Mouse (Mus musculus): Measurements from ENCODE around the gene Nol9. TPM values are rescaled to one million over a fixed set of nuclear protein-coding genes. Genes with fewer than 3 reads are reported as not detected.

Gene Nol9
- polyA plus RNA-seq, 1 experiment from 2014 or later, result 41.0 TPM

DNA sequence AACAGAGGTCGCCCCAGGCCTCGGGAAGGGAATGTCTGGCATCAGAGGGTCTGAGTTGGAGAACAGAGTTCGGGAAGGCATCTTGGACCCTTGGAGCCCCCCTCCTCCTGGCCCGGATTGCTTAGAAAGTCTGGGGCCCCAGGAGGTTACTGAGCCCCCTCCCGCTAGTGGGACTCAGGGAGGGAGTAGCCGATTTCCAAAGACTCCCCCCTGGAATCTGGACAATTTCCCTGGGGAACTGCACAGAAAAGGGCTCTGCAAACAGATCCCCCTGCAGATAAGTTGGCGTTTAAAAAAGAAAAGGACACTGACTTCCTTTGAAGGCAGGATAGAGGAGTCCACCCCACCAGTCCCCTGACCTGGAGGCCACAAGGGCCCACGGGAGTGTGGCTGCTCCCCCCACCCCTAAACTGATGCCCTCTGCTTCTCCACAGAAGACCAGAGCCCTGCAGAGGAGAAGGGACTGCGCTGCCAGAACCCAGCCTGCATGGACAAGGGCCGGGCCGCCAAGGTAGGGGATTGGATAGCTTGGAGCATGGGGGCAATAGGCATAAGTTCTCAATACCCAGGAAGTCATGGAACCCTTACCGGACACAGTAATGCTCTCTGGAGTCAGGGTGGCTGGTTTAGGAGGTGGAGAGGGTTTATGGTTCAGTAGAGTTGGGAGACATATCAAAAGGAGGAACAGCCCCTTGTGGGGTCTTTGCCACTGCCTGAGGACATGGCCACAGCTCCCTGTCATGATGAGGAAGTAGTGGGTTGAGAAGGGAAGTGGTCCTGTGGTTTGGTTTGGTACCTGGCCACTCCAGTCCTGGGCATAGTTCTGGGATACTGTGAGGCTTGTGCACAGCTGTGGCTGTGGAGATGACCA lies 48.3 kb downstream of the Nol9 start:
- Histone ChIP-seq H3K27ac (ENCODE audit: low read depth, low read length) (no peak overlapping the region), H3K4me1 (replicated peaks; ENCODE audit: control insufficient read depth, insufficient read depth, low read length) (peaks cover 3% of the 10 kb centered on the region), H3K4me3 (ENCODE audit: low read depth, low read length) (peak overlapping the region; percentile 75), H3K9me3 (ENCODE audit: control insufficient read depth, low read length) (no peaks in the 10 kb centered on the region), H3K9ac (ENCODE audit: low read length) (peak overlapping the region; percentile 81), H3K4me2 (ENCODE audit: low read depth, low read length, severe bottlenecking) (peak overlapping the region; percentile 97), H3K27me3 (ENCODE audit: control insufficient read depth, insufficient read depth, low read length) (peaks cover 2% of the 10 kb centered on the region; the same call in 1 of the 2 replicates), H3K36me3 (ENCODE audit: control insufficient read depth, insufficient read depth, low read length) (no peaks in the 10 kb centered on the region)
- no peak for DNase-seq (ENCODE audit: low spot score)
- ATAC-seq (replicated peaks; ENCODE audit: low FRiP score), result no peak; the same call in 1 of the 2 replicates
- WGBS, result 6% methylated on average over 12 of the region's 12 CpGs

DNA sequence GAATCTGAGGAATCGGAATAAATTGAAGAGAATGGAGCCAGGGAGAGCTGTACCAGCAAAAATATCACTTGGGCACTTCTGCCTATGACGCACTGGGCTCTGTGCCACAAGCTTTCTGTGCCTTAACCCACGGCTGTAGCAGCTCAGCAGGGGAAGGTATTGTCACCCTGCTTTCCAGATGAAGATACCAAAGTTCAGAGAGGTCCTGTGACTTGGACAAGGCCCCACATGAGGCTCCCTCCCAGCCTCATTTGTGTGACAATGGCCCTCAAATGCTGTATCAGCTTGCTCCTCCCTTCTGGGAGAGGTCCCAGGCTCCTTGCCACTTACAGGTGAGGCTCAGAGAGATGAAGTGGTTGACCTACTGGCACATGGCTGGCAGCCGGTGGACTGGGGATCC lies 49.0 kb downstream of the Nol9 start:
- no peak for DNase-seq (ENCODE audit: low spot score)
- no peak overlapping the region for H3K4me3 ChIP-seq (ENCODE audit: low read depth, low read length)
- H3K9me3 ChIP-seq (ENCODE audit: control insufficient read depth, low read length), result no peaks in the 10 kb centered on the region
- H3K27ac ChIP-seq (ENCODE audit: low read depth, low read length), result no peak overlapping the region
- no peaks in the 10 kb centered on the region for H3K36me3 ChIP-seq (ENCODE audit: control insufficient read depth, insufficient read depth, low read length)
- H3K27me3 ChIP-seq (ENCODE audit: control insufficient read depth, insufficient read depth, low read length), result peaks cover 2% of the 10 kb centered on the region; the same call in 1 of the 2 replicates
- peaks cover 3% of the 10 kb centered on the region for H3K4me1 ChIP-seq (replicated peaks; ENCODE audit: control insufficient read depth, insufficient read depth, low read length)
- H3K4me2 ChIP-seq (ENCODE audit: low read depth, low read length, severe bottlenecking), result peak overlapping the region; percentile 97; the same call in 1 of the 2 replicates
- H3K9ac ChIP-seq (ENCODE audit: low read length), result no peak overlapping the region
- ATAC-seq (replicated peaks; ENCODE audit: low FRiP score), result no peak
- WGBS, result 25% methylated on average over 4 of the region's 4 CpGs

DNA sequence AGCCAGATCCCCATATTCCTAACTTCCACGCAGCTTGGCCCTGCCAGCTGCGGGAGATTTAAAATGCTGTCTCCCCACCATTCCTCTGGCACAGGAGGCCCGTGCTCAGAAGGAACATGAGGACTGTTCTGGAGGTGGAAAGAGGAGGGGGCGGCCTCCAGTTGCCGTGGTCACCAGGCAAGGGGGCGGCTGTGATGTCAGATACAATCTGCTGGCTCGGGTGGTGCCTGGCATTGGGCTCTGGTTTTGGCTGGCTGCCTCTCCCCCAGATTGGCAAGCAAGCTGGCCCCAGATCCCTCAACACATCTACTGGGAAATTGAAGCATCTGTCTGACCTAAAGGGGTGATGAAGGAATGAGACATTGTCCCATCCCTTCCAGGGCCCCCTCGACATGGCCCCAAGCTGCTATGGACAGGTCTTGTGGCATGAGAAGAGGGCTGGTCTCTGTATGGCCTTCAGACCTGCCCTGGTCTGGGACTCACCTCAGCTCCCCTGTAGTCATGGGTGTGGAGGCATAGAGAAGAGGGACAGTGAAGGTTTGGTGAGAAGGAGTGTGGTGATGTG lies 49.5 kb downstream of the Nol9 start:
- H3K4me3 ChIP-seq (ENCODE audit: low read depth, low read length), result no peak overlapping the region
- no peaks in the 10 kb centered on the region for H3K9me3 ChIP-seq (ENCODE audit: control insufficient read depth, low read length)
- H3K36me3 ChIP-seq (ENCODE audit: control insufficient read depth, insufficient read depth, low read length), result no peaks in the 10 kb centered on the region
- H3K4me2 ChIP-seq (ENCODE audit: low read depth, low read length, severe bottlenecking), result no peak overlapping the region
- peaks cover 2% of the 10 kb centered on the region; the same call in 1 of the 2 replicates for H3K27me3 ChIP-seq (ENCODE audit: control insufficient read depth, insufficient read depth, low read length)
- DNase-seq (ENCODE audit: low spot score), result no peak
- 48% methylated on average over 8 of the region's 8 CpGs for WGBS
- H3K9ac ChIP-seq (ENCODE audit: low read length), result no peak overlapping the region
- H3K4me1 ChIP-seq (replicated peaks; ENCODE audit: control insufficient read depth, insufficient read depth, low read length), result peaks cover 3% of the 10 kb centered on the region
- no peak overlapping the region for H3K27ac ChIP-seq (ENCODE audit: low read depth, low read length)
- no peak for ATAC-seq (replicated peaks; ENCODE audit: low FRiP score)

GRCm38 (mm10) chr4:152090191-152090590 lies 51.1 kb downstream of the Nol9 start:
- WGBS, result 82% methylated on average over 9 of the region's 9 CpGs
- Histone ChIP-seq H3K9me3 (ENCODE audit: control insufficient read depth, low read length) (no peaks in the 10 kb centered on the region), H3K36me3 (ENCODE audit: control insufficient read depth, insufficient read depth, low read length) (no peaks in the 10 kb centered on the region), H3K4me2 (ENCODE audit: low read depth, low read length, severe bottlenecking) (no peak overlapping the region), H3K27ac (ENCODE audit: low read depth, low read length) (no peak overlapping the region), H3K27me3 (ENCODE audit: control insufficient read depth, insufficient read depth, low read length) (peaks cover 2% of the 10 kb centered on the region; the same call in 1 of the 2 replicates), H3K9ac (ENCODE audit: low read length) (no peak overlapping the region), H3K4me1 (replicated peaks; ENCODE audit: control insufficient read depth, insufficient read depth, low read length) (peaks cover 3% of the 10 kb centered on the region), H3K4me3 (ENCODE audit: low read depth, low read length) (no peak overlapping the region)
- DNase-seq (ENCODE audit: low spot score), result no peak
- ATAC-seq (replicated peaks; ENCODE audit: low FRiP score), result no peak

GRCm38 (mm10) chr4:152092751-152093293 lies 53.7 kb downstream of the Nol9 start:
- Histone ChIP-seq H3K4me3 (ENCODE audit: low read depth, low read length) (no peak overlapping the region), H3K9ac (ENCODE audit: low read length) (no peak overlapping the region), H3K4me1 (replicated peaks; ENCODE audit: control insufficient read depth, insufficient read depth, low read length) (peaks cover 4% of the 10 kb centered on the region; the same call in 1 of the 2 replicates), H3K27ac (ENCODE audit: low read depth, low read length) (no peak overlapping the region), H3K9me3 (ENCODE audit: control insufficient read depth, low read length) (no peaks in the 10 kb centered on the region), H3K4me2 (ENCODE audit: low read depth, low read length, severe bottlenecking) (no peak overlapping the region), H3K27me3 (ENCODE audit: control insufficient read depth, insufficient read depth, low read length) (no peaks in the 10 kb centered on the region), H3K36me3 (ENCODE audit: control insufficient read depth, insufficient read depth, low read length) (no peaks in the 10 kb centered on the region)
- 81% methylated on average over 8 of the region's 8 CpGs for WGBS
- no peak for DNase-seq (ENCODE audit: low spot score)
- ATAC-seq (replicated peaks; ENCODE audit: low FRiP score), result no peak

DNA sequence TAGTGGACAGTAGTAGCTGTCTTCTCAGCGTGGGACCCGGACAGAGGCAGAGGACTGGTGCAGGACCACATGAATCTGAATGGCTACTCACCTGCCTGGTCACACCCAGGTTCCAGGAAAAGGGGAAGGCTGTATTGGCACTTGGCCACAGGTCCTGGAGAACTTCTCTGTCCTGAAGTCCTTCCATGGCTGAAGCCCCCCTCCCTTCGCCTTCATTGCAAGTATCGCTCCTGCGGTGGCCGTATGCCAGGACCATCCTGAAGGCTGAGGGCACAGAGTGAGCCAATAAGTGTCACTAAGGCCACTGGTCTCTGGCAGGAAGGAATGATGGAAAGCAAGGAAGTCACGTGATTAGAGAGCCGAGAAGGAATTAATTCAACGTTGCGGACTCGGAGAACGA lies 55.1 kb downstream of the Nol9 start:
- Histone ChIP-seq H3K36me3 (ENCODE audit: control insufficient read depth, insufficient read depth, low read length) (no peaks in the 10 kb centered on the region), H3K27ac (ENCODE audit: low read depth, low read length) (no peak overlapping the region), H3K9me3 (ENCODE audit: control insufficient read depth, low read length) (no peaks in the 10 kb centered on the region), H3K4me2 (ENCODE audit: low read depth, low read length, severe bottlenecking) (no peak overlapping the region), H3K27me3 (ENCODE audit: control insufficient read depth, insufficient read depth, low read length) (no peaks in the 10 kb centered on the region), H3K4me3 (ENCODE audit: low read depth, low read length) (no peak overlapping the region), H3K4me1 (replicated peaks; ENCODE audit: control insufficient read depth, insufficient read depth, low read length) (peaks cover 4% of the 10 kb centered on the region; the same call in 1 of the 2 replicates), H3K9ac (ENCODE audit: low read length) (no peak overlapping the region)
- no peak for DNase-seq (ENCODE audit: low spot score)
- no peak for ATAC-seq (replicated peaks; ENCODE audit: low FRiP score)
- WGBS, result 91% methylated on average over 12 of the region's 12 CpGs

GRCm38 (mm10) chr4:152095937-152096910 lies 57.1 kb downstream of the Nol9 start:
- Histone ChIP-seq H3K4me1 (replicated peaks; ENCODE audit: control insufficient read depth, insufficient read depth, low read length) (peaks cover 4% of the 10 kb centered on the region; the same call in 1 of the 2 replicates), H3K4me2 (ENCODE audit: low read depth, low read length, severe bottlenecking) (no peak overlapping the region), H3K36me3 (ENCODE audit: control insufficient read depth, insufficient read depth, low read length) (no peaks in the 10 kb centered on the region), H3K27me3 (ENCODE audit: control insufficient read depth, insufficient read depth, low read length) (no peaks in the 10 kb centered on the region), H3K9ac (ENCODE audit: low read length) (peak overlapping the region; percentile 8; the same call in 1 of the 2 replicates), H3K27ac (ENCODE audit: low read depth, low read length) (no peak overlapping the region), H3K4me3 (ENCODE audit: low read depth, low read length) (no peak overlapping the region), H3K9me3 (ENCODE audit: control insufficient read depth, low read length) (no peaks in the 10 kb centered on the region)
- peak; percentile 51; the same call in 1 of the 2 replicates for ATAC-seq (replicated peaks; ENCODE audit: low FRiP score)
- peak; percentile 86 for DNase-seq (ENCODE audit: low spot score)
- 15% methylated on average over 27 of the region's 27 CpGs for WGBS

GRCm38 (mm10) chr4:152096927-152097326 lies 57.8 kb downstream of the Nol9 start:
- Histone ChIP-seq H3K27me3 (ENCODE audit: control insufficient read depth, insufficient read depth, low read length) (no peaks in the 10 kb centered on the region), H3K27ac (ENCODE audit: low read depth, low read length) (no peak overlapping the region), H3K9me3 (ENCODE audit: control insufficient read depth, low read length) (no peaks in the 10 kb centered on the region), H3K9ac (ENCODE audit: low read length) (peak overlapping the region; percentile 8; the same call in 1 of the 2 replicates), H3K4me2 (ENCODE audit: low read depth, low read length, severe bottlenecking) (no peak overlapping the region), H3K36me3 (ENCODE audit: control insufficient read depth, insufficient read depth, low read length) (no peaks in the 10 kb centered on the region), H3K4me1 (replicated peaks; ENCODE audit: control insufficient read depth, insufficient read depth, low read length) (peaks cover 4% of the 10 kb centered on the region; the same call in 1 of the 2 replicates), H3K4me3 (ENCODE audit: low read depth, low read length) (no peak overlapping the region)
- 38% methylated on average over 6 of the region's 6 CpGs for WGBS
- ATAC-seq (replicated peaks; ENCODE audit: low FRiP score) (no peak), DNase-seq (ENCODE audit: low spot score) (no peak)

All from forebrain, embryonic 11.5 days (tissue).